Mouse (Mus musculus) forebrain, embryonic 16.5 days (tissue): ENCODE results near the gene Sec16b. TPM values are rescaled to one million over a fixed set of nuclear protein-coding genes. Genes with fewer than 3 reads are reported as not detected.

Source experiments
- ATAC-seq: fragments of 200-750 bp; cut with Nextera tagmentation; 2 replicates; pipeline ENCODE4 v1.8.0; 2017; ENCODE audit warnings: mild to moderate bottlenecking, moderate library complexity
- H3K27ac ChIP-seq: fragments of 300-500 bp; sonication (generic); 2 replicates; pipeline ENCODE4 v1.5.1; 2014; ENCODE audit warnings: low read length, control low read depth
- H3K27me3 ChIP-seq: fragments of 300-500 bp; sonication (generic); replicated peaks from 2 replicates; pipeline ENCODE4 v1.6.1; 2014; ENCODE audit warnings: low read length; ENCODE audit not compliant: control insufficient read depth, insufficient read depth
- H3K36me3 ChIP-seq: fragments of 300-500 bp; sonication (generic); 2 replicates; pipeline ENCODE4 v1.6.1; 2014; ENCODE audit not compliant: control insufficient read depth, insufficient read depth
- H3K4me1 ChIP-seq: fragments of 300-500 bp; sonication (generic); replicated peaks from 2 replicates; pipeline ENCODE4 v1.6.1; 2014; ENCODE audit warnings: low read length; ENCODE audit not compliant: control insufficient read depth, insufficient read depth
- H3K4me2 ChIP-seq: fragments of 300-500 bp; sonication (generic); 2 replicates; pipeline ENCODE4 v1.6.1; 2014; ENCODE audit warnings: mild to moderate bottlenecking, low read length, control low read depth
- H3K4me3 ChIP-seq: fragments of 300-500 bp; sonication (generic); replicated peaks from 2 replicates; pipeline ENCODE4 v1.5.1; 2014; ENCODE audit warnings: mild to moderate bottlenecking, low read length, control low read depth
- H3K9ac ChIP-seq: fragments of 300-500 bp; sonication (generic); replicated peaks from 2 replicates; pipeline ENCODE4 v1.6.1; 2014; ENCODE audit warnings: low read depth, low read length, control low read depth
- H3K9me3 ChIP-seq: fragments of 300-500 bp; sonication (generic); 2 replicates; pipeline ENCODE4 v1.6.1; 2016; ENCODE audit warnings: low read length; ENCODE audit not compliant: control insufficient read depth
- WGBS: fragments of 180-500 bp; shearing (Covaris S2); extraction: QIAGEN DNeasy Blood & Tissue Kit; methylation state at CpG from one replicate; pipeline ENCODE4 v1.1.7; 2014; 5-methylcytosine and 5-hydroxymethylcytosine counted together
- polyA plus RNA-seq: library from polyadenylated mRNA; unstranded; fragments of >200 nt; fragmentation: Nextera tagmentation; extraction: Ambion mirVana; gene quantifications from 2 replicates; pipeline ENCODE4 v1.2.1, GENCODE M21; 2015

Gene Sec16b
- polyA plus RNA-seq, 1 experiment from 2014 or later: 0.62 TPM

DNA sequence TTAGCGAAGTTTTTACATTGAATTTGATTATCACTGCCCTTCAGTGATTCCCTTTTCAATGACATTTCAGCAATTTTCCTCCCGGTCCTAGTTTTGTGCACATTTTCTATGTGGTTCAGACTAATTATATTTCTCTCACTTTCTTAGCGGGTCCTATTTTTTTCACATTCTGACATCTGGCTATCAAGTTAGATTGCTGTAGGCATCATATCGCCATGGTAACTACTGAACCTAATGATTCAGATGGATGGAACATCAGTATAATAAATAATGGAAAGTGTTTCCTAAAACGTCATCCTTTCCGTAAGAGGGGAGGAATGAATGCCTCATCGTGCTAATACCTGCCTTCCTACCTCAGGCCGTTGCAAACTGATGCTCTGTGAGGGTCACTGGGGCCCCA, 61.3 kb downstream of the Sec16b start:
- WGBS: 77% methylated on average over 8 of the region's 8 CpGs
- Histone ChIP-seq H3K36me3 (no peaks in the 10 kb centered on the region), H3K27ac (no peak overlapping the region), H3K9ac (no peak overlapping the region), H3K4me3 (no peak overlapping the region), H3K27me3 (no peaks in the 10 kb centered on the region), H3K4me1 (no peaks in the 10 kb centered on the region), H3K4me2 (no peak overlapping the region), H3K9me3 (no peaks in the 10 kb centered on the region)
- 0 out of 2 replicates have a peak, but pooled peaks have one; percentile 12 for ATAC-seq

DNA sequence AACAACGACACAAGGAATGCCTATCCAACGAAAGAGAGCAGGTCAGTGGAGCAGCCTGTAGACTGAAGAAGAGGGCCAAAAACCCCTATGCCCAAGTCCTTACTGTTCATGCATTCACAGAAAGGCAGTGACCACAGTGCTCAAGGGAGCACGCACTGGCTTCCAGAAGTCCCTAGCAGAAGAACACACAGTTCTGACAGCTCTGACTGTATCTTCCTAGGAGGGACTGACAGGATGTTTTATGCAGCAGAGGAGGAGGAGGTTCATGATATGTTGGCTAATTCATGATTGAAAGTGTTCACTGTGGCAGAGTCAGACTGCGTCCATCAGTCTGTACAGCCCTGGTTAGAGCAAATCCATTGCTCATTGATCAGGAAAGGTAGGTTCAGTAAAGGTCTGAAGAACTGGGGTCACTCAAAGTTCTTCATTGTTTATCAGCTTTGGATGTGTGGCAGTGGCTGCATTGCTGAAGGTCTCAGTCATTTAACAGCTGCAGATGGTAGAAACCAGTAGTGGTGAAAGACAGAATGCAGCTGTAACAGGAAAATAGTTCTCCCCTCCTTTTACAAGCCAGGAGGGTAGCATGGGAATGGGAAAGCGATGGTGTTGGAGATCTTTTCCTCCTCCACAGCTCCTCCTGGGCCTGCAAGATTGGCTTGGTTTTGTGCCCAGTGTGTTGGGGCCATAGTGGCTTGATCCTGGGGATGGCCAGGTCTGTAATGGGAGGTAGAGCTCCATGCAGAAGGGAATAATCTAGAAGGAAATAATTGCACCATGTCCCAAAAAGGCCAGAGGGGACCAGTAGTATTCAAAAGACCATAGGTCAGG, 62.9 kb downstream of the Sec16b start:
- H3K4me2 ChIP-seq: no peak overlapping the region
- ATAC-seq: no peak
- no peaks in the 10 kb centered on the region for H3K4me1 ChIP-seq
- 91% methylated on average over 5 of the region's 5 CpGs for WGBS
- H3K27ac ChIP-seq: no peak overlapping the region
- no peaks in the 10 kb centered on the region for H3K27me3 ChIP-seq
- H3K9ac ChIP-seq: no peak overlapping the region
- no peaks in the 10 kb centered on the region for H3K36me3 ChIP-seq
- H3K9me3 ChIP-seq: no peaks in the 10 kb centered on the region
- H3K4me3 ChIP-seq: no peak overlapping the region

DNA sequence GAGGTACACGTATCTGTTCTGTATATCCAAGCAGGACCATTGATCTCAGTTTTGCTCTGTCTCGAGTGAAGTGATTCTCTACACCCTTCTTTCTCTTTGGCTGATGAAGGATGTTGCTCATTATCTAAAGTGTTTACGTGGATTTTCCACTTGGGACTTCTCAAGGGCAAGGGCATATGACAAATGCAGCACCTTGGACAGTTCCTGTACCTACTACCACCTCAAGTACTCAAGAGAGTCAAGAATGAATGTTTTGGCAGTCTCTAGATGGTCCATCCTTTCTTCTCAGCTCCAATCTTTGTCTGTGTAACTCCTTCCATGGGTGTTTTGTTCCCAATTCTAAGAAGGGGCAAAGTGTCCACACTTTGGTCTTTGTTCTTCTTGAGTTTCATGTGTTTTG, 68.8 kb downstream of the Sec16b start:
- Histone ChIP-seq H3K36me3 (no peaks in the 10 kb centered on the region), H3K9ac (no peak overlapping the region), H3K27ac (no peak overlapping the region), H3K4me1 (no peaks in the 10 kb centered on the region), H3K4me2 (no peak overlapping the region), H3K9me3 (no peaks in the 10 kb centered on the region), H3K27me3 (no peaks in the 10 kb centered on the region), H3K4me3 (no peak overlapping the region)
- WGBS: 86% methylated on average over 3 of the region's 3 CpGs
- no peak for ATAC-seq

DNA sequence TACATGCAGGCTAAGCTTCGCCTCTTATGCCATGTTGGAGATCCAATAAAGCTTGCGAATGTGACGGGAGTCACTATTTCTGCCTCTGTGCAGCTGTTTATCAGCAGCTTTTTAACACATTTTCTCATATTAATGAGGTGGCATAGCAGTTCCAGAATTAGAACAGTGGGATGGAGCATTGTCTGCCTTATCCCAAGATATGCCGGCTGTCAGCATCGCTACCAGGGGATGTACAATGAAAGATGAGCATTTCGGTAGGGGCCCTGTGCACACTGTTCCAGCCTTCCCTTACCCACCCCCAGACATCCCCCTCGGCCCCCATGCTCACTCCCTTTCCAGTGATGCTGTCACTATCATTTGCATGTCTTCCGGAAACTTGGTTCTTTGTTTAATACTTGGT, 71.8 kb downstream of the Sec16b start:
- peak overlapping the region; percentile 34 for H3K27ac ChIP-seq
- H3K9me3 ChIP-seq: no peaks in the 10 kb centered on the region

DNA sequence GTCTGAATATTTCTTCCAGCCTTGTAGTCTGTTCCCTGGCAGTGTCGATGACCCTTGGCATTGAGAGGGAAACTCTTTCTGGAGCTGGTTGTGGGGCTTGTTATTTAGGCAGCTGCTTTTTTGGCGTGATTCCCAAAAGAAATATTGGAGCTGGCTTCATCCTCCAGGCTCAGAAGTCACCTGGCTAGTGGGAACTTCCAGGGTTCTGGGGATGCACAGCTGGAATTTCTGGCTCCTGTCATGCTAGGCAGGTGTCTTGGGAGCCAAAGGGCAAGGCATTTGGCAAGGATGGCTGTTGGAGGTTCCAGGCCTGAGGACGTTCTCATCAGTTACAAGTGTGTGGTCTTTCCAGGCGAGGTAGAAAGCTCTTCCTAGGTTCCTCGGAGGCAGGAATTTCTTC, 80.0 kb downstream of the Sec16b start:
- 79% methylated on average over 5 of the region's 5 CpGs for WGBS

More for the DNA sequence above, 71.8 kb downstream of the Sec16b start:
- Histone ChIP-seq H3K4me2 (no peak overlapping the region), H3K4me1 (no peaks in the 10 kb centered on the region), H3K9ac (no peak overlapping the region), H3K4me3 (no peak overlapping the region), H3K27me3 (no peaks in the 10 kb centered on the region), H3K36me3 (no peaks in the 10 kb centered on the region)
- peak; percentile 75 for ATAC-seq
- WGBS: 76% methylated on average over 8 of the region's 8 CpGs

DNA sequence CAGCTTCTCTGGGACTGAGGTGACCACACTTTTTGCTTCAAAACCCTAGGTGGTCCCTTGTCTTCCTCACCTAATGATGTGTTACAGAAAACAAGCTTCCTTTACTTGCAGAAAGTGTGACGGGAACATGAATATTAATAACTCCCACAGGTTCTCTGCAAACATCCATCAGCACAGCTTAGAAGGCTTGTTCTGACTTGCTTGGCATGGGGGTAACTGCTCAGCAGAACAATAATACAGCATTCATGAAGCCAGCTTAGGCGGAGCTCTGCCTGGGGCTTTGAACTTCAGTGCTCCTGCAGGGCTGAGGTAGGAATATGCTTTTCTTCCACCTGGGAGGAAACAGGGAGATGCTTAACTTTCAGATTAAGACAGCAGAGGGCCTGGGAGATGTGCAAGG, 85.5 kb downstream of the Sec16b start:
- no peak overlapping the region for H3K4me2 ChIP-seq
- no peaks in the 10 kb centered on the region for H3K4me1 ChIP-seq
- H3K9ac ChIP-seq: no peak overlapping the region
- H3K27ac ChIP-seq: no peak overlapping the region
- H3K27me3 ChIP-seq: no peaks in the 10 kb centered on the region
- H3K36me3 ChIP-seq: no peaks in the 10 kb centered on the region
- no peak for ATAC-seq
- H3K4me3 ChIP-seq: no peak overlapping the region
- 19% methylated on average over 2 of the region's 2 CpGs for WGBS
- no peaks in the 10 kb centered on the region for H3K9me3 ChIP-seq

More for the DNA sequence above, 80.0 kb downstream of the Sec16b start:
- H3K9ac ChIP-seq: no peak overlapping the region
- ATAC-seq: no peak
- H3K9me3 ChIP-seq: no peaks in the 10 kb centered on the region
- H3K4me2 ChIP-seq: no peak overlapping the region
- H3K4me3 ChIP-seq: no peak overlapping the region
- H3K27me3 ChIP-seq: no peaks in the 10 kb centered on the region
- no peak overlapping the region for H3K27ac ChIP-seq
- no peaks in the 10 kb centered on the region for H3K4me1 ChIP-seq
- no peaks in the 10 kb centered on the region for H3K36me3 ChIP-seq

DNA sequence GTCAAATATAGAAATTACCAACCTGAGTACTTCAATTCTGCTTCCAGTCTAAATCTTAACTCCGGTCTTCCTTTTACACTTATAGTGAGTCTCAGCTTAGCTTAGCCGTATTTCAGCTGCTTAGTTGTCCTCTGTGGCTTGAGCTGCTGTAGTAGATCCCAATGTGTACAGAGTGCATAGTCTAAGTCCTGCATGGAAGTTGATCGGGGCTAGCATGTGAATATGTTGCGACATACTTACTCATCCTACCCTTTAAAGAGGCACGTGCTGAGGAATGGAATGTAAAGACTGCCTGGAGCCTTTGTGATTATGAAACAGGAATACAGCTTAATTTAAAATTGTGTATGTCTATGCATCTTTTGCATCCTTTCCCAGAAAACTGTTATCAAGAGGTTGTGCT, 88.0 kb downstream of the Sec16b start:
- H3K9me3 ChIP-seq: no peaks in the 10 kb centered on the region
- WGBS: 81% methylated on average over 5 of the region's 5 CpGs
- H3K4me3 ChIP-seq: no peak overlapping the region
- no peaks in the 10 kb centered on the region for H3K4me1 ChIP-seq
- H3K9ac ChIP-seq: no peak overlapping the region
- no peak for ATAC-seq
- H3K27me3 ChIP-seq: no peaks in the 10 kb centered on the region
- H3K27ac ChIP-seq: no peak overlapping the region
- H3K36me3 ChIP-seq: no peaks in the 10 kb centered on the region
- no peak overlapping the region for H3K4me2 ChIP-seq

DNA sequence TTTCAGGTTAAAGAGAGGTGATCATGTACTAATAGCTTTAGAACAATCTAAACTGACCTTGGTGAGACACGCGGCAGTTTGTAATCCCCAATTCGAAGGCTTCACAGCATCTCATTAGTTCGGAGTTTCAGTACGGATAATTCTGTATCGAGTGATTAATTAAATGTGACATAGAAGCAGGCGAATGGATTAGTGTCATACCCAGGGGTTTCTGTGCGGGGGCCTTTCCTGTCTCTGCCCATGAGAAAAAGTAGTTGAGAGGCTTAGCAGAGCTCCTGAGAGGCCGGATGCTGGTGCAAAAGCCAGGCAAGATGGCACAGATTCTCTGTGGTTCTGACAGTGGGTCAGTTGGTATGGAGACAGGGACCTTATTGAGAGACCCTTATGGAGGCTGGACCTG, 88.6 kb downstream of the Sec16b start:
- Histone ChIP-seq H3K4me2 (no peak overlapping the region), H3K9me3 (no peaks in the 10 kb centered on the region), H3K27ac (no peak overlapping the region), H3K4me3 (no peak overlapping the region), H3K9ac (no peak overlapping the region), H3K4me1 (no peaks in the 10 kb centered on the region), H3K27me3 (no peaks in the 10 kb centered on the region), H3K36me3 (no peaks in the 10 kb centered on the region)
- WGBS: 43% methylated on average over 9 of the region's 9 CpGs
- ATAC-seq: no peak

DNA sequence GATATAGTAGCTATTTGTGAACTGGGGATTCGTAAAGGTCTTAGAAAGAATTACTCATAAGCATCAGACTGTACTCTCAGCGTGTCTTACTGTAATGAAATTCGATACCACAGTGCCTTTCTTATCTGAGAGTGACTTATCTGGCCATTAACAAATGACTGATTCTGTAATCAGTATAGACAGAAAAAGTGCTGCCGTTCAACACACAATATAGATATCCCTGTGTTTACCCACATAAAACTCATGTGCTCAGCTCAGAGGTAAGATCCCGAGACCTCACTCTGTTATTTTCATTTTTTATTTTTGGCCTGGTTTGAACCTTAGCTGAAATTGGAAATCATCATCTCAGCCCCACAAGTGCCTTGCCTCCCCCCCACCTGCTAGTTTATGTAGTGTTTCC, 98.0 kb downstream of the Sec16b start:
- Histone ChIP-seq H3K9me3 (no peaks in the 10 kb centered on the region), H3K9ac (no peak overlapping the region), H3K27ac (no peak overlapping the region), H3K36me3 (no peaks in the 10 kb centered on the region), H3K4me1 (0 out of 2 replicates have a peak, but pooled peaks cover 3% of the 10 kb centered on the region), H3K27me3 (no peaks in the 10 kb centered on the region), H3K4me2 (no peak overlapping the region), H3K4me3 (no peak overlapping the region)
- 72% methylated on average over 5 of the region's 5 CpGs for WGBS
- ATAC-seq: no peak
